Mouse (Mus musculus) spleen, adult 2 months (tissue): ENCODE results near the gene Gabrb3.

Experiments
- CTCF ChIP-seq: fragments of 200-500 bp; IDR thresholded peaks from 2 replicates; pipeline ENCODE4 v1.5.1; 2011; ENCODE audit warnings: mild to moderate bottlenecking, inconsistent platforms; ENCODE audit not compliant: insufficient read depth, insufficient read length, insufficient replicate concordance; ENCODE audit errors: extremely low read depth
- POLR2A ChIP-seq: fragments of 200-500 bp; IDR thresholded peaks from 2 replicates; pipeline ENCODE4 v1.6.1; 2011; ENCODE audit warnings: low read depth, low read length, inconsistent platforms

- no peak for TF ChIP-seq CTCF
- no peak for TF ChIP-seq POLR2A
Measured at GRCm38 (mm10) chr7:57448239-57448638, 28.7 kb downstream of the Gabrb3 start.
